In the genomic region with DNA sequence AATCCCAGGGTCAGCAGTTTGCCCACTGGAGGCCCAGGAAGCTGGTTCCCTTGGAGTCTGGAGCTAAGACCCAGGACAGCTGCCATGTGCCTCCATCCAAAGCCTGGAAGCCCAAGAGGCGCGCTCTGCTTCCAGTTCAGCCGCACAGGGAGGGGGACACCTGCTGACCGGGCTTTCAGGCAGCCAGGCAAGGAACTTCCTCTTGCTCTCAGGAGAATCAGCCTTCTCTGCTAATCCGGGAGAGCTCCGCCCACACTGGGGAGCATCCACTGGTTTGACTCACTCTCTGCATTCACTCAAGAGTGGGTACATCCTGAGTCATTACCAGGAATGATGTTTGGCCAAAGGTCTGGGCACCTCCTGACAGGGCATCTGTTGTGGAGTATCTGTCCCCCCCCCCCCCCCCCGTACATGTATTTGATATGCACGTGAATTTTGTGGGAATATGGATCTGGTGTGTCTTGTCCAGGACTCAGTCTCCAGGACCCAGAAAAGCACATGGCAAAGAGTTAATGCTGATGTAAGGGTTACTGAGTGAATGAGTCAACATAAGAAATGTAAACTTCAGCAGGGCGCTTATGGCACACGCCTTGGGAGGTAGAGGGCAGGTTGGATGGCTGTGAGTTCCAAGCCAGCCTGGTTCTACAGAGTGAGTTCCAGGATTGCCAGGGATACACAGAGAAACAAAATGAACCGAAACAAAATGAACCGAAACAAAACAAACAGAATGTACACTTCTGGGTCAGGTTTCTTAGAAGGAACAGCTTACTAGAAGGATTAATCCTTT, we compare ENCODE assay signal across 8 mouse cellular contexts. TPM values are rescaled to one million over a fixed set of nuclear protein-coding genes. Genes with fewer than 3 reads are reported as not detected.
A peak's percentile ranks its signal among the peaks of the same experiment; 100 is the strongest.
DNase-seq lines count a peak whose midpoint lies in the region; ATAC-seq lines count a peak whose summit lies in the region.

No protein-coding gene starts in this region.

- DNase-seq in 416B (ENCODE audit: low read depth) (peak; percentile 60), R1 (ENCODE audit: low read depth, low spot score) (peak; percentile 67)
- DNase-seq in heart, postnatal 25 days (ENCODE audit: low spot score): no peak
- DNase-seq in heart, adult 8-10 months (ENCODE audit: low spot score): no peak

- peaks cover 6% of the 10 kb centered on the region; the same call in 1 of the 2 replicates for H3K27me3 ChIP-seq in kidney, embryonic 15.5 days
- no peaks in the 10 kb centered on the region for H3K27me3 ChIP-seq in kidney, embryonic 16.5 days (ENCODE audit: insufficient read depth, low read length)
- H3K27me3 ChIP-seq in hindbrain, embryonic 16.5 days (replicated peaks; ENCODE audit: control insufficient read depth, insufficient read depth, low read length): no peaks in the 10 kb centered on the region

- H3K4me1 ChIP-seq in kidney, embryonic 15.5 days: peaks cover 34% of the 10 kb centered on the region
- H3K4me1 ChIP-seq in kidney, embryonic 16.5 days (ENCODE audit: insufficient read depth, low read length): peaks cover 12% of the 10 kb centered on the region
- H3K4me1 ChIP-seq in hindbrain, embryonic 16.5 days (ENCODE audit: control insufficient read depth, insufficient read depth, low read depth, low read length): peaks cover 6% of the 10 kb centered on the region

- no peaks in the 10 kb centered on the region for H3K36me3 ChIP-seq in kidney, embryonic 15.5 days
- H3K36me3 ChIP-seq in kidney, embryonic 16.5 days (ENCODE audit: insufficient read depth, low read length): no peaks in the 10 kb centered on the region
- H3K36me3 ChIP-seq in hindbrain, embryonic 16.5 days (ENCODE audit: control insufficient read depth, insufficient read depth, low read length): no peaks in the 10 kb centered on the region

- no peak overlapping the region for H3K9ac ChIP-seq in kidney, embryonic 15.5 days
- no peak overlapping the region for H3K9ac ChIP-seq in kidney, embryonic 16.5 days (replicated peaks; ENCODE audit: low read length)
- H3K9ac ChIP-seq in hindbrain, embryonic 16.5 days (ENCODE audit: low read depth, low read length): no peak overlapping the region

- intact Hi-C loops in heart, postnatal 25 days (cut with DNase I): loop anchor here (2.0 kb wide), 1 partner anchor 80 kb away; no protein-coding TSS in a partner anchor

- no peak overlapping the region for H3K4me3 ChIP-seq in kidney, embryonic 15.5 days (replicated peaks)
- H3K4me3 ChIP-seq in kidney, embryonic 16.5 days (ENCODE audit: low read length): no peak overlapping the region
- H3K4me3 ChIP-seq in hindbrain, embryonic 16.5 days (ENCODE audit: low read length): no peak overlapping the region

- peak overlapping the region; percentile 18; the same call in 1 of the 2 replicates for H3K27ac ChIP-seq in kidney, embryonic 15.5 days
- no peak overlapping the region for H3K27ac ChIP-seq in kidney, embryonic 16.5 days (ENCODE audit: low read length)
- no peak overlapping the region for H3K27ac ChIP-seq in hindbrain, embryonic 16.5 days (ENCODE audit: low read depth, low read length)

- 0 out of 2 replicates have a peak overlapping the region, but pooled peaks have one; percentile 16 for H3K4me2 ChIP-seq in kidney, embryonic 15.5 days
- no peak overlapping the region for H3K4me2 ChIP-seq in kidney, embryonic 16.5 days (replicated peaks; ENCODE audit: low read depth, low read length)
- no peak overlapping the region for H3K4me2 ChIP-seq in hindbrain, embryonic 16.5 days (ENCODE audit: low read length)

- H3K9me3 ChIP-seq in kidney, embryonic 15.5 days (replicated peaks): no peaks in the 10 kb centered on the region
- H3K9me3 ChIP-seq in kidney, embryonic 16.5 days (ENCODE audit: low read length): no peaks in the 10 kb centered on the region
- no peaks in the 10 kb centered on the region for H3K9me3 ChIP-seq in hindbrain, embryonic 16.5 days (ENCODE audit: control insufficient read depth, low read length)

- ATAC-seq in kidney, embryonic 15.5 days (replicated peaks; ENCODE audit: low FRiP score): no peak
- ATAC-seq in kidney, embryonic 16.5 days (ENCODE audit: low FRiP score, low TSS enrichment): no peak
- peak; percentile 45; the same call in 1 of the 2 replicates for ATAC-seq in megakaryocyte, adult 5-6 weeks (ENCODE audit: poor library complexity, severe bottlenecking)
- ATAC-seq in hindbrain, embryonic 16.5 days: no peak

- 39% methylated on average over 12 of the region's 12 CpGs for WGBS in kidney, embryonic 15.5 days
- WGBS in kidney, embryonic 16.5 days: 36% methylated on average over 12 of the region's 12 CpGs
- WGBS in hindbrain, embryonic 16.5 days: 33% methylated on average over 11 of the region's 12 CpGs

RNA-seq across cellular contexts. Expression of a gene that starts 10.0 kb away (rescaled TPM):
- 27.5 and 28.8 TPM in 2 replicates for polyA plus RNA-seq in kidney, embryonic 15.5 days (2015; fragmentation: Nextera tagmentation; extraction: Ambion mirVana)
- 25.9 and 27.5 TPM in 2 replicates for polyA plus RNA-seq in kidney, embryonic 16.5 days (2015; fragmentation: Nextera tagmentation; extraction: Ambion mirVana)
- total RNA-seq in megakaryocyte, adult 5-6 weeks (2015): 87.7 and 107 TPM in 2 replicates
- 15.0 and 21.5 TPM in 2 replicates for total RNA-seq in megakaryocyte, adult 5-6 weeks (2017)
- 10 to 100 TPM; 67.8 to 89.5 TPM for total RNA-seq in heart, postnatal 25 days (2021)
- 23.3 and 26.2 TPM in 2 replicates for polyA plus RNA-seq in hindbrain, embryonic 16.5 days (2015; fragmentation: Nextera tagmentation; extraction: Ambion mirVana)
- total RNA-seq in heart, adult 8-10 months (2022): 10 to 100 TPM; 81.6 to 92.4 (median 84.5) TPM

Comparison
In these comparisons a context has a peak if more than half of its experiments do, and no peak if none do; other contexts are left out.
1. DNase-seq: peak in 416B (single experiment) and R1 (single experiment); none in heart, postnatal 25 days (single experiment) and heart, adult 8-10 months (single experiment).